Mouse (Mus musculus) intestine, embryonic 14.5 days (tissue): ENCODE measurements around the gene Samd4. TPM values are rescaled to one million over a fixed set of nuclear protein-coding genes. Genes with fewer than 3 reads are reported as not detected.

Source experiments
- ATAC-seq: fragments of 200-750 bp; cut with Nextera tagmentation; replicated peaks from 2 replicates; pipeline ENCODE4 v1.8.0; 2017; ENCODE audit warnings: low read depth, moderate number of reproducible peaks, moderate TSS enrichment, moderate library complexity; ENCODE audit not compliant: low FRiP score, low TSS enrichment
- DNase-seq: peaks from one replicate; pipeline ENCODE4 v3.0.0-alpha.2; 2018; ENCODE audit warnings: low spot score
- H3K27ac ChIP-seq: fragments of 300-500 bp; sonication (generic); 2 replicates; pipeline ENCODE4 v1.5.1; 2014; ENCODE audit warnings: low read depth, mild to moderate bottlenecking, control low read depth
- H3K27me3 ChIP-seq: fragments of 300-500 bp; sonication (generic); replicated peaks from 2 replicates; pipeline ENCODE4 v1.6.1; 2014; ENCODE audit warnings: low read length, control low read depth; ENCODE audit not compliant: control insufficient read depth, insufficient read depth
- H3K36me3 ChIP-seq: fragments of 300-500 bp; sonication (generic); 2 replicates; pipeline ENCODE4 v1.6.1; 2014; ENCODE audit warnings: low read length, control low read depth; ENCODE audit not compliant: control insufficient read depth, insufficient read depth
- H3K4me1 ChIP-seq: fragments of 300-500 bp; sonication (generic); replicated peaks from 2 replicates; pipeline ENCODE4 v1.6.1; 2014; ENCODE audit warnings: low read length, control low read depth, mixed read lengths; ENCODE audit not compliant: control insufficient read depth, insufficient read depth
- H3K4me2 ChIP-seq: fragments of 300-500 bp; sonication (generic); 2 replicates; pipeline ENCODE4 v1.6.1; 2014; ENCODE audit warnings: low read length
- H3K4me3 ChIP-seq: fragments of 300-500 bp; sonication (generic); 2 replicates; pipeline ENCODE4 v1.5.1; 2014; ENCODE audit warnings: low read depth, low read length, control low read depth, mixed read lengths
- H3K9ac ChIP-seq: fragments of 300-500 bp; sonication (generic); 2 replicates; pipeline ENCODE4 v1.6.1; 2014; ENCODE audit warnings: mild to moderate bottlenecking, low read length
- H3K9me3 ChIP-seq: fragments of 300-500 bp; sonication (generic); 2 replicates; pipeline ENCODE4 v1.6.1; 2016; ENCODE audit warnings: low read length, control low read depth; ENCODE audit not compliant: control insufficient read depth
- WGBS: fragments of 180-500 bp; shearing (Covaris S2); extraction: QIAGEN DNeasy Blood & Tissue Kit; methylation state at CpG from one replicate; pipeline ENCODE4 v1.1.7; 2014; 5-methylcytosine and 5-hydroxymethylcytosine counted together
- polyA plus RNA-seq: library from polyadenylated mRNA; unstranded; fragments of >200 nt; fragmentation: Nextera tagmentation; extraction: Ambion mirVana; gene quantifications from 2 replicates; pipeline ENCODE4 v1.2.1, GENCODE M21; 2014

Gene Samd4
- polyA plus RNA-seq, 1 experiment from 2014 or later: 4.4 TPM

DNA sequence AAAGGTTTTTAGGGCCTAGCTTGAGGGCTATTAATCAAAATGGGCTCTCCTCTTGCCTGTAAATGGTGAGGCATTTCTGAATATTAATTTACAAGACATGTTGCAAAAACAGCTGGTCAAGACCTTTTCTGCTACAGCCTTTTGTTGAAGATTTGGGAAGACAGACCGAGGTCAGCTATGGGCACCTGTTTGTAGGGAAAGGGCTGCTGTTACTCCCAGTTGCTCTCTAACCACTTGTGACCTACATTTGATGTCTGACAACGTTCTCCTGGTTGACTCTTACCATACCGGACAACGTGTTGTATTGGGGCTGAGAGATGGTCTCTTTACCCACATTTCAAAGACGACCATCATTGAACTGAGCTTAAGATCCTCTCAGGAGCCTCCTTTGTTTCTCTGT lies 15.3 kb downstream of the Samd4 start:
- Histone ChIP-seq H3K4me1 (peaks cover 7% of the 10 kb centered on the region), H3K4me2 (no peak overlapping the region), H3K9ac (no peak overlapping the region), H3K27me3 (no peaks in the 10 kb centered on the region), H3K9me3 (no peaks in the 10 kb centered on the region), H3K36me3 (no peaks in the 10 kb centered on the region), H3K27ac (no peak overlapping the region), H3K4me3 (no peak overlapping the region)
- DNase-seq (no peak), ATAC-seq (no peak)
- 85% methylated on average over 5 of the region's 5 CpGs for WGBS

DNA sequence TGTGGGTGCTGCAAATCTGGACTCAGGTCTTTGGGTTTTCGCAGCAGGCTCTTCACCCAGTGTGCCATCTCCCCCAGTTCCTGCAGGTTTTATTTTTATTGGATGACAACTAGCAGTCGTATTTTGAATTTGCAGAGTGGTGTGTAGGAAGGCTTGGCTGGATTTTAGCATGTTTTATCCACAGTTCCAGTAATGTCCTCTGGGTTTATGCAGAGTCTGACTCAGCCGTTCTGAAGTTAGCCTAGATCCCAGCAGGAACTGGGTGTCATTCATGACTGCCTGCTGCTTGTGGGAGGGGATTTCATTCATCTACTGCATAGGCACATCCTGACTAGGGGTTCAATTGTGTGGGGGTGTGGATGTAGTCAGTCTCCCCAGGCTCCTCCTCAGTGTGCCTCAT lies 16.0 kb downstream of the Samd4 start:
- peaks cover 7% of the 10 kb centered on the region for H3K4me1 ChIP-seq
- no peaks in the 10 kb centered on the region for H3K9me3 ChIP-seq
- no peaks in the 10 kb centered on the region for H3K36me3 ChIP-seq
- no peaks in the 10 kb centered on the region for H3K27me3 ChIP-seq
- WGBS: 69% methylated on average over 3 of the region's 3 CpGs
- H3K4me2 ChIP-seq: no peak overlapping the region
- H3K4me3 ChIP-seq: no peak overlapping the region
- no peak for ATAC-seq
- H3K9ac ChIP-seq: no peak overlapping the region
- no peak for DNase-seq
- no peak overlapping the region for H3K27ac ChIP-seq

DNA sequence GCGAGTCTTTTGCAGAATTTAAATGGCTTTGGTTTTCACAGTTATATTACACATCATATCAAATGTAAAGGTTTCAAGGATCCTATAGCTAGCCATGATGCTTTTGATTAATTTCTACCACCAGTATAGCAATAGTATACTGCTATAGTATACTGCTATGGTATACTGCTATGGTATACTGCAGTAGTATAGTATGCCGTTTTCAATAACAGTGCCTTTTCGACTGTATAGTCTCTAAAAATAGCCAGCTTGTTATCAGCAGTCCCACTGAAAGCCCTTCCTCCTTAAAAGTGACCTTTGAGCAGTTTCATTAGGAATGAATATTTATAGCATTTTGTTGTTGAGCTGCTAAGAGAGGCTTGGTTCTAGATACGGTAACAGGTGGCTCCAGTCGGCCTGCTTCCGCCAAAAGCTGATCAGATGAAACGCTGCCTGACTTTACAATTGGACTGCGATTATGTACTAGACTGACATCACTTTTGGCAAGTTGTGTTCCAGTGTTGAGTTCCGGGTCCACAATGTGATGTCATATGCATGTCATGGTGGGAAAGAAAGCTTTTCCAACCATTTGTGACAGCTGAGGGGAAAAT lies 19.9 kb downstream of the Samd4 start:
- no peak for DNase-seq
- H3K4me1 ChIP-seq: no peaks in the 10 kb centered on the region; the same call in 1 of the 2 replicates
- H3K9ac ChIP-seq: no peak overlapping the region
- no peak overlapping the region for H3K27ac ChIP-seq
- no peak overlapping the region for H3K4me3 ChIP-seq
- WGBS: 92% methylated on average over 9 of the region's 9 CpGs
- H3K36me3 ChIP-seq: no peaks in the 10 kb centered on the region
- no peaks in the 10 kb centered on the region for H3K9me3 ChIP-seq
- no peaks in the 10 kb centered on the region for H3K27me3 ChIP-seq
- no peak for ATAC-seq
- H3K4me2 ChIP-seq: no peak overlapping the region

DNA sequence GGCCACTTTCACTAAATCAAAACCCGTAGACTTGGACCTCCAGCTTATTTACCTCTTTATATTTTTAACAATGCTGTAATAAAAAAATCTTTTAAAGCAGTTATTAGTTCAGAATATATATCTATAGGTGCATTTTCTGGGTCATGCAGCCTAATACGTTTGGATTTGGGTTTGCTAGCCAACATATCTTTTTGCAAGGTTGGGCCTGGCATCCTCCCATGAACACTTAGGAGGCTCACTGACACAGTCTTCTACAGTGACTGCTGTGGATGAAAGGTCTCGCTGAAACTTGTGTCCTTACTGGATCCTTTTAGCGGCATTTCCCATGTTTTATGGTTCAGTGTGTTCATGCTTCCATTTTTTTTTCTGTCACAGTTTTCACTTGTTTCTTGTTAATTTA lies 21.6 kb downstream of the Samd4 start:
- Histone ChIP-seq H3K27ac (no peak overlapping the region), H3K9me3 (no peaks in the 10 kb centered on the region), H3K4me3 (no peak overlapping the region), H3K9ac (no peak overlapping the region), H3K4me2 (no peak overlapping the region), H3K36me3 (no peaks in the 10 kb centered on the region), H3K4me1 (no peaks in the 10 kb centered on the region; the same call in 1 of the 2 replicates), H3K27me3 (no peaks in the 10 kb centered on the region)
- DNase-seq: no peak
- no peak for ATAC-seq
- 89% methylated on average over 4 of the region's 4 CpGs for WGBS

DNA sequence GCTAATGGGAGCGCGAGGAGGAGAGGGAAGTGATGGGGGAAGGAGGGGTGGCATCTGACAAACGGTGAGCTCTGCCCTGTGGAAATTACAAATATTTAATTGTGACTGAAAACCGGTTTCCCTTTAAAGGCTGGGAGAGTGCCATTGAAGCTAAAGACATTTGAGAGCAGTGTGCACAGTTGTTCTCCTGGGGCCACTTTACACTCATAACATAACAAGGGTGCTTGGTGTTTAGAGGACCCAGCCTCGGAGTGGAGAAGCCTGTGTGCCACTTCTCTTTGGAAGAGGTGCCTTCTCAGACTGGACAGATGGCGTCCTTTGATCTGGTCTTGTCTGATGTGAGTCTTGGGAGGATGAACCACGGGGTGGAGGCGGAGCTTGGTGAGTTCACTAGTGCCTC lies 26.2 kb downstream of the Samd4 start:
- Histone ChIP-seq H3K4me2 (no peak overlapping the region), H3K4me3 (no peak overlapping the region), H3K9me3 (no peaks in the 10 kb centered on the region), H3K36me3 (0 out of 2 replicates have a peak, but pooled peaks cover 3% of the 10 kb centered on the region), H3K9ac (no peak overlapping the region), H3K27me3 (no peaks in the 10 kb centered on the region), H3K4me1 (no peaks in the 10 kb centered on the region), H3K27ac (no peak overlapping the region)
- ATAC-seq (no peak), DNase-seq (no peak)
- WGBS: 73% methylated on average over 8 of the region's 8 CpGs

DNA sequence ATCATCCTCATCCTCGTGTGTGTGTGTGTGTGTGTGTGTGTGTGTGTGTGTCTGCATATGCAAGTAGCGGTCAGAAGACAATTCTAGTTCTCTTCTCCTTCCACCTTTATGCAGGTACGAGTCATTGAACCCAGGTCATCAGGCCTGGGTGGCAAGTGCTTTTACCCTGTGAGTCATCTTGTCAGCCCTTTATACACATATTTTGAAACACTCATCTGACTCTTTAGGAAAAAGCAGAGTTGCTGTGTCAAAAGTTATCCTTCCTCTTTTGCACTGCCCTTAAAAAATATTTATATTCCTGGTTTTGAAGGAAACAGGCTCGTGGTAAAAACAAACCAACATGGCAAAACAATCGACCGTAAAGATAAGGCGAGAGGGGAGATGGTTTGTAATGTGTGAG lies 29.8 kb downstream of the Samd4 start:
- H3K4me1 ChIP-seq: no peaks in the 10 kb centered on the region; the same call in 1 of the 2 replicates
- ATAC-seq (no peak), DNase-seq (no peak)
- no peak overlapping the region for H3K4me2 ChIP-seq
- no peaks in the 10 kb centered on the region for H3K27me3 ChIP-seq
- 0 out of 2 replicates have a peak, but pooled peaks cover 3% of the 10 kb centered on the region for H3K36me3 ChIP-seq
- H3K9me3 ChIP-seq: no peaks in the 10 kb centered on the region
- no peak overlapping the region for H3K27ac ChIP-seq
- no peak overlapping the region for H3K9ac ChIP-seq
- H3K4me3 ChIP-seq: no peak overlapping the region
- 86% methylated on average over 7 of the region's 7 CpGs for WGBS

DNA sequence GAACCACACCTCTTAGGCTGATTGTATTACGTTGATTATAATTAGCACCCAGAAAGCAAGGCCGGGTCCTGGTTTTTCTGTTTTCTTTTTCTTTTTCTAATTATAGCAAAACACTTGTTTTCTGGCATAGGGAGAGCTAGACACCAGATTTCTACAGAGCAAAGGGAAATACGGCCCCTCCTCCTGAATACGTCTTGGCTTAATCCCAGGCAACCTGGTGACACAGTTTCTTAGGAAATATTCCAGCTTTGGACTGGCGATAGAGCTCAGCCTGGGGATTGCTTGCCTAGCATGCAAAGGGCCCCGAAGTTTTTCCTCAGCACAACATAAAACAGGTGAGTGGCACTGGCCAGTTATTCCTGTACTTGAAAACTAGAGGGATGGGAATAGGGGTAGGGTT lies 31.7 kb downstream of the Samd4 start:
- H3K9ac ChIP-seq: no peak overlapping the region
- 82% methylated on average over 6 of the region's 6 CpGs for WGBS
- 0 out of 2 replicates have a peak, but pooled peaks cover 3% of the 10 kb centered on the region for H3K36me3 ChIP-seq
- no peak overlapping the region for H3K4me3 ChIP-seq
- no peak overlapping the region for H3K4me2 ChIP-seq
- no peak overlapping the region for H3K27ac ChIP-seq
- DNase-seq (no peak), ATAC-seq (no peak)
- no peaks in the 10 kb centered on the region; the same call in 1 of the 2 replicates for H3K4me1 ChIP-seq
- no peaks in the 10 kb centered on the region for H3K27me3 ChIP-seq
- no peaks in the 10 kb centered on the region for H3K9me3 ChIP-seq

DNA sequence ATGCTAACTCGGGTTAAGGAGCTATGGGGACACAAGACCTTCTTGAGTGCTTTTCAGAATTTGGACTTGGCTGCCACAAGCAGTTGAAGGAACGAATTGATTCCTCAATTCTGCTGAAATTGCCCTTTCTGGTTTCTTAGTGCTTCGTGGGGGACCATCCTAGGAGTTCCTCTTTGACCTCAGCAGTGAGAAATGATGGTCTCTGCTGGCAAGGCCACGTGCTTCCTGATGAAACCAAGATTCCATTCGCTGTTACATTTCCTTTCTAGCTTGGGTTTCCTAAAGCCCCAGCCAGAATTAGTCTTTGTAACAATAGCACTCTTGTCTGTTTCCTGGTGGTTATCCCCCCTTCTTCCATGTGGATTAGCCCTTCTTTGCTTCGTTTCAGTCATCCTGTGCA lies 32.9 kb downstream of the Samd4 start:
- WGBS: 66% methylated on average over 6 of the region's 6 CpGs
- Histone ChIP-seq H3K36me3 (no peaks in the 10 kb centered on the region), H3K27ac (no peak overlapping the region), H3K27me3 (no peaks in the 10 kb centered on the region), H3K4me1 (no peaks in the 10 kb centered on the region; the same call in 1 of the 2 replicates), H3K9ac (no peak overlapping the region), H3K4me3 (no peak overlapping the region), H3K9me3 (no peaks in the 10 kb centered on the region), H3K4me2 (no peak overlapping the region)
- DNase-seq (no peak), ATAC-seq (no peak)

DNA sequence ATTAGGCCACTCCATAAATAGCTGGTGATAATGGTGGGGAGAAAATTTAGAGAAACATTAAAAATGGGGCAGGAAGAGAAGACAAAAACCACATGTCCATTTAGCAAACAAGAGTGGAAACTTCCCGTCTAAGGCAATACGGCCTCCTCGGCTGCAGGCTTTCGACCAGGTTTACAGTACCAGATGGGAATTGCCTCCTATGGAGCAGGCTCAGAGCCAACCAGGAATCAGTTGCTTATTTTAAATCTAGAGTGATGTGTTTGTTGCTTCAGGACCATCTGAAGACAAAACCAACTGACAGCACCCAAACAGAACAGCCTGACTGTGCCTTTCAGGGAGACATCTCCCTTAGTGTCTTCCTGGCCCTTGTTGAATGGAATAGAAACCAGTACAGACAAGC lies 33.9 kb downstream of the Samd4 start:
- Histone ChIP-seq H3K9me3 (no peaks in the 10 kb centered on the region), H3K27me3 (no peaks in the 10 kb centered on the region), H3K27ac (no peak overlapping the region), H3K4me2 (no peak overlapping the region), H3K9ac (no peak overlapping the region), H3K4me1 (no peaks in the 10 kb centered on the region; the same call in 1 of the 2 replicates), H3K4me3 (no peak overlapping the region), H3K36me3 (no peaks in the 10 kb centered on the region)
- DNase-seq (no peak), ATAC-seq (no peak)
- WGBS: 59% methylated on average over 4 of the region's 4 CpGs
